Mouse (Mus musculus) limb, embryonic 11.5 days (tissue): Measurements from ENCODE around the gene Adamts17. TPM values are rescaled to one million over a fixed set of nuclear protein-coding genes. Genes with fewer than 3 reads are reported as not detected.

Experiments
- ATAC-seq: fragments of 200-750 bp; cut with Nextera tagmentation; 2 replicates; pipeline ENCODE4 v1.8.0; 2017; ENCODE audit warnings: low read depth; ENCODE audit not compliant: insufficient number of reproducible peaks, low FRiP score, low TSS enrichment
- DNase-seq: peaks from one replicate; pipeline ENCODE4 v3.0.0-alpha.2; 2015; ENCODE audit warnings: low spot score
- H3K27ac ChIP-seq: fragments of 300-500 bp; sonication (generic); replicated peaks from 2 replicates; pipeline ENCODE4 v1.5.1; 2014; ENCODE audit warnings: low read depth, mild to moderate bottlenecking, low read length
- H3K27me3 ChIP-seq: fragments of 300-500 bp; sonication (generic); 2 replicates; pipeline ENCODE4 v1.6.1; 2014; ENCODE audit warnings: mild to moderate bottlenecking, low read length, mixed read lengths; ENCODE audit not compliant: control insufficient read depth, insufficient read depth
- H3K36me3 ChIP-seq: fragments of 300-500 bp; sonication (generic); 2 replicates; pipeline ENCODE4 v1.6.1; 2014; ENCODE audit warnings: mild to moderate bottlenecking, low read length, moderate library complexity, mixed read lengths; ENCODE audit not compliant: control insufficient read depth, insufficient read depth
- H3K4me1 ChIP-seq: fragments of 300-500 bp; sonication (generic); 2 replicates; pipeline ENCODE4 v1.6.1; 2014; ENCODE audit warnings: low read length, mixed read lengths; ENCODE audit not compliant: control insufficient read depth, insufficient read depth
- H3K4me2 ChIP-seq: fragments of 300-500 bp; sonication (generic); 2 replicates; pipeline ENCODE4 v1.6.1; 2014; ENCODE audit warnings: low read depth, mild to moderate bottlenecking, moderate library complexity; ENCODE audit not compliant: severe bottlenecking
- H3K4me3 ChIP-seq: fragments of 300-500 bp; sonication (generic); 2 replicates; pipeline ENCODE4 v1.5.1; 2014; ENCODE audit warnings: low read depth, low read length
- H3K9ac ChIP-seq: fragments of 300-500 bp; sonication (generic); 2 replicates; pipeline ENCODE4 v1.6.1; 2014; ENCODE audit warnings: mild to moderate bottlenecking, low read length
- H3K9me3 ChIP-seq: fragments of 300-500 bp; sonication (generic); 2 replicates; pipeline ENCODE4 v1.6.1; 2016; ENCODE audit warnings: low read length; ENCODE audit not compliant: control insufficient read depth
- WGBS: fragments of 180-500 bp; shearing (Covaris S2); extraction: QIAGEN DNeasy Blood & Tissue Kit; methylation state at CpG from one replicate; pipeline ENCODE4 v1.1.7; 2014; 5-methylcytosine and 5-hydroxymethylcytosine counted together
- polyA plus RNA-seq: library from polyadenylated mRNA; unstranded; fragments of >200 nt; fragmentation: Nextera tagmentation; extraction: Ambion mirVana; gene quantifications from 2 replicates; pipeline ENCODE4 v1.2.1, GENCODE M21; 2014

Adamts17 gene
- polyA plus RNA-seq, 1 experiment from 2014 or later = 7.7 TPM

DNA sequence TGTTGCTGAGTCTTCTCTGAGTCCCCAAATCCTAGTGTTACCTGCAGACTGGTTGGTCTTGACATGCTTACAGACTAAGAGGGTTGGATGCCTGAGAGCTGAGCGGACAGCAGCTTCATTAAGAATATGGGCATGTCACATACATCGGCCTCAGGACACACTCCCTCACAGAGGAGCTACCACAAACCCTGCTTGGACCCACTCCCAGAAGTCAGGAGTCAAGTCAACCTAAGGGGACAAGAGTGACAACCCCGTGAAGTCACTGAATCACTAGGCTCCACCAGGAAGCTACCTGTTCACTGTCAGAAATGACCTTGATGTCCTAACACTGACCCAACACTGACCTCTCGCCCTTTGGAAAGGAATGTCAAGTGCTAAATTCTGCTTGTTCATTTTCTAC, 226.1 kb downstream of the Adamts17 start:
- no peak overlapping the region for H3K9ac ChIP-seq
- no peaks in the 10 kb centered on the region for H3K27me3 ChIP-seq
- H3K36me3 ChIP-seq = no peaks in the 10 kb centered on the region
- no peak overlapping the region for H3K4me2 ChIP-seq
- H3K27ac ChIP-seq = no peak overlapping the region
- no peak for ATAC-seq
- WGBS = 88% methylated on average over 4 of the region's 4 CpGs
- H3K4me3 ChIP-seq = no peak overlapping the region
- no peaks in the 10 kb centered on the region for H3K9me3 ChIP-seq
- no peak for DNase-seq
- peaks cover 9% of the 10 kb centered on the region for H3K4me1 ChIP-seq

DNA sequence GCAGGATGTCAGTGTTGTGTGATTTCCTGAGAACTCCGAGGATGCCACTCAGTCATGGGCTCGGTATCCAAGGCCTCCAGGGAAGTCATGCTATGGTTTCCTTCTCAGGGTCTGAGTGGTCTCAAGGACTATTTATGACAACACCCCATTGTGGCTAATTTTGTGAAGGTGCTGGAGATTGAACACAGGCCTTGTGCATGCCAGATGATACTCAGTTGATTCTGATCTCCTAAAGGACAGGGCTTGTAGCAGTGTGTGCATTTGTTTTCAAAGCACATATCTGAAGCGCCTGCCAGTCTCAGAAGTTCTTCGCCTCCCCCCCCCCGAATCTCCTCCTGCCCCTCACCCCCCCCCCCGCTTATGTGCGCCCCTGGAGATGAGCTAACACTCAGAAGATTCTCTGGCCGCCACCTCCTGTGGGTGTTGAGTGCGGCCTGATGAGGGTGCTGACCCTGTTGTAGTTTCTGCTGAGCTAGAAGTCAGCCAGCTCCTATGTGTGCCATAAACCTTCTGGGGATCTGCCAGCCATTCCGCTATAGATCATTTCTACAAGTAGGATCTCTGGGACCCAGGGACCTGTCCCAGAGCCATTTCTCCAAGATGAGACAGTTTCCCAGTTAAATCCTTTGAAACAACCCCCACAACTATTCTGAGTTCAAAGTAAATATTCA, 232.6 kb downstream of the Adamts17 start:
- Histone ChIP-seq H3K4me1 (no peaks in the 10 kb centered on the region), H3K4me3 (no peak overlapping the region), H3K9ac (no peak overlapping the region), H3K4me2 (no peak overlapping the region), H3K27me3 (no peaks in the 10 kb centered on the region), H3K9me3 (no peaks in the 10 kb centered on the region), H3K27ac (no peak overlapping the region), H3K36me3 (no peaks in the 10 kb centered on the region)
- no peak for DNase-seq
- WGBS = 69% methylated on average over 10 of the region's 10 CpGs
- peak; percentile 59; the same call in 1 of the 2 replicates for ATAC-seq

DNA sequence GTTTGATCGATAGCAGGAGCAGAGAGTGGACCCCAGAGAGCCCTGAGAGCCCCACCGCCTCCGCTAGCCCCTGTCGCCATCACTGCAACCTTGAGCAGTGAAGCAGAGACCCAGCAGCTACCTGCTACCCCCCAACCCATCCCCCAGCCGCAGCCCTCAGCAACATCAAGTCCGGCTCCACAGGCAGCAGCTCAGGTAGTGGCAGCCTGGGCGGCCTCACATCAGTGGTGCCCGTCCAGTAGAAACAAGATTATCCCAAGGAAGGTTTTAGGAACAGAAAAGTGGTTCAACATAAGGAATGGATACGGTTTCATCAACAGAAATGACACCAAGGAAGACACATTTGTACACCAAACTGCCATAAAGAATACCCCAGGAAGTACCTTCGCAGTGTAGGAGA, 243.2 kb downstream of the Adamts17 start:
- H3K36me3 ChIP-seq = no peaks in the 10 kb centered on the region
- no peaks in the 10 kb centered on the region for H3K4me1 ChIP-seq
- H3K27me3 ChIP-seq = no peaks in the 10 kb centered on the region
- no peak for ATAC-seq
- no peak overlapping the region for H3K27ac ChIP-seq
- H3K9me3 ChIP-seq = no peaks in the 10 kb centered on the region
- DNase-seq = no peak
- no peak overlapping the region for H3K4me3 ChIP-seq
- H3K4me2 ChIP-seq = no peak overlapping the region
- WGBS = 93% methylated on average over 10 of the region's 10 CpGs
- no peak overlapping the region for H3K9ac ChIP-seq

DNA sequence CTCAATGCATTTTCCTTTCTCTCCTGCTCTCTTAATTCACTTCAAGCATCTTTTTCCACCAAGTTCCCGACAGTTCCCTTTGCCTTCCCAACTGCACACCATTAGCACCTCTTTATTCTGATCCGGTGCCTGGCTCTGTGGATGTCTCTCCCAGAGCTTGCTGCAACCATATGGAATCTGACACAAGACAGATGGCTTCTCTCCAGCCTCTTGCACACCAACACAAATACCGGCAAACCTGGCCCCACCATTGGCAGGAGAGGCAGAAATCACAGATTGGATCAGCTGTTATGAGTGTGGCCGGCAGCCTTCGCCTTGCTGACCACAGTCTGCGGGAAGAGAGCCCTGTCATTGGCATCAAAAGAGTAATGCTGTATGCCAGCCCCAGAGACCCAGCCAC, 248.2 kb downstream of the Adamts17 start:
- ATAC-seq (no peak), DNase-seq (peak; percentile 43)
- Histone ChIP-seq H3K27ac (no peak overlapping the region), H3K4me3 (no peak overlapping the region), H3K36me3 (no peaks in the 10 kb centered on the region), H3K27me3 (no peaks in the 10 kb centered on the region), H3K9me3 (no peaks in the 10 kb centered on the region), H3K4me2 (no peak overlapping the region), H3K4me1 (no peaks in the 10 kb centered on the region), H3K9ac (no peak overlapping the region)
- 55% methylated on average over 6 of the region's 6 CpGs for WGBS

DNA sequence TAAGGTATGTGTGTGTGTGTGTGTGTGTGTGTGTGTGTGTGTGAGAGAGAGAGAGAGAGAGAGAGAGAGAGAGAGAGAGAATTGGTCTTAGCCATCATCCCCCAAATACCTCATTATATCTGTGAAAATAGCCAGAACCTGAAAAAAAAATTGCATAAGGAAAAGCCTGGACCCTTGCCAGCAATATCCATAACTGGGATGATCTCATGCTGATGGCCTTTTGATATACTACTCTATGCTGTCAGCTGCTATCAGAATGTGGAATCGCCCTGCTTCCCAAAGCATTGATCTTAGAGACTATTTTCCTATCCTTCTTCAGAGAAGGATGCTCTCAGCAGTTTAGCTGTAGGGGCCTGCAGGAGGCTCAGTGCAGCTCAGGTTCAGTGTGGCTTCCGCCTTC, 257.6 kb downstream of the Adamts17 start:
- Histone ChIP-seq H3K27me3 (no peaks in the 10 kb centered on the region), H3K27ac (no peak overlapping the region), H3K9ac (no peak overlapping the region), H3K4me3 (no peak overlapping the region), H3K4me1 (peaks cover 4% of the 10 kb centered on the region), H3K4me2 (no peak overlapping the region), H3K9me3 (no peaks in the 10 kb centered on the region), H3K36me3 (no peaks in the 10 kb centered on the region)
- WGBS = 89% methylated on average over 2 of the region's 2 CpGs
- DNase-seq (no peak), ATAC-seq (no peak)

DNA sequence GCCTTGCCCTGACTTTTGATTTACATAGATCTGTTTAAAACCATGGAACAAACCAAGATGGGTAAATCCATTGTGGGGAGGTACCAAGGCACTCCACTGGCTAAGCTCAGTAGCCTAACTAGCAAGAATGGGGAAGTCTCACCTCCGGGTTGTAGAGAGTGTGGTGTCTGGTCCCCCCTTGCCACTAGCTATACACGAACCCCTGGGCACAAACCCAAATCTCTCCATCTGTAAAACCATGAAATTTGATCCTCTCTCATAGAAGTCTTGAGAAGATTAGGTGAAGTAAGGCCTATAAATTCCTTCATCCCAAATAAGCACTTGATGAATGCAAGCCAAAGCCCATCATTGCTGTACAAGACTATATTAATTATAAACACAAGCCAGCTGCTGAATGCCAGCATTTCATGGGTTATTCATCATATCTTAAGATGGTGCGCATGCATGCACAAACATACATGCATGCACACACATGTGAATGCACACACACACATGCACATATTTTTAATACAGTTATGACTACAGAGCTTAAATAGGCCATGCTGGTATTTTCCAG, 262.0 kb downstream of the Adamts17 start:
- Histone ChIP-seq H3K4me3 (no peak overlapping the region), H3K9me3 (no peaks in the 10 kb centered on the region), H3K4me1 (peaks cover 4% of the 10 kb centered on the region), H3K4me2 (no peak overlapping the region), H3K27me3 (no peaks in the 10 kb centered on the region), H3K36me3 (no peaks in the 10 kb centered on the region), H3K9ac (no peak overlapping the region), H3K27ac (no peak overlapping the region)
- WGBS = 67% methylated on average over 3 of the region's 3 CpGs
- ATAC-seq = no peak
- DNase-seq = no peak

DNA sequence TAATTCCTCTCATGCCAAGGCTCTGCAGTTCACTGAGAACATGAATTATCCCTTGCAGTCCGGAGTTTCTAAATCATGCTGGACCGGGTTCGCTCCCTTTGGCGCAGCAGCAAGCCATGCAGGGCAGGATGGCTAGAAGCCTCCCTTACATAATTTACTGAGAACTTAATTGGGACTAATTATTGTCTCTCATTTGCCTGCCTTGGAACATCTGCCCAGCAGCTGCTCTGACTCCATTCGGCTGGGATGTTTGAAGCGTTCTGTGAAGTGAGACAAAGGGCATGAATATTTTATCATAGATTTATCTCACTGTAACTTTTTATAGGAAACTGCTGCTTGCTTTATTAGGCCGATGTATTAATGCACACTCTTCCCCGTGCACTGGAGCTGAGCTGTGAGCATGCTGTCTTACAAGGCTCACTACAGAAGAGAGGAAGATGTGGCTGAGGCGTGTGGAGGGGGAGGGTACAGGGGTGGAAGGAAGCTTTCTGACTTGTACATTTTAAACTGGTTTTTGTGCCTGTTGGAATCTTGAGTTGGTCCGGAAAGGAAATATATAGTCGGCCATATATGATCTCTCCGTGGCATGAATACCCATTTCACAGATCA, 271.1 kb downstream of the Adamts17 start:
- WGBS = 55% methylated on average over 12 of the region's 12 CpGs
- ATAC-seq (no peak), DNase-seq (no peak)
- H3K4me1 ChIP-seq = peaks cover 14% of the 10 kb centered on the region
- no peak overlapping the region for H3K4me2 ChIP-seq
- no peaks in the 10 kb centered on the region for H3K36me3 ChIP-seq
- no peaks in the 10 kb centered on the region for H3K27me3 ChIP-seq
- H3K9me3 ChIP-seq = no peaks in the 10 kb centered on the region
- H3K4me3 ChIP-seq = no peak overlapping the region
- H3K9ac ChIP-seq = no peak overlapping the region
- H3K27ac ChIP-seq = no peak overlapping the region

DNA sequence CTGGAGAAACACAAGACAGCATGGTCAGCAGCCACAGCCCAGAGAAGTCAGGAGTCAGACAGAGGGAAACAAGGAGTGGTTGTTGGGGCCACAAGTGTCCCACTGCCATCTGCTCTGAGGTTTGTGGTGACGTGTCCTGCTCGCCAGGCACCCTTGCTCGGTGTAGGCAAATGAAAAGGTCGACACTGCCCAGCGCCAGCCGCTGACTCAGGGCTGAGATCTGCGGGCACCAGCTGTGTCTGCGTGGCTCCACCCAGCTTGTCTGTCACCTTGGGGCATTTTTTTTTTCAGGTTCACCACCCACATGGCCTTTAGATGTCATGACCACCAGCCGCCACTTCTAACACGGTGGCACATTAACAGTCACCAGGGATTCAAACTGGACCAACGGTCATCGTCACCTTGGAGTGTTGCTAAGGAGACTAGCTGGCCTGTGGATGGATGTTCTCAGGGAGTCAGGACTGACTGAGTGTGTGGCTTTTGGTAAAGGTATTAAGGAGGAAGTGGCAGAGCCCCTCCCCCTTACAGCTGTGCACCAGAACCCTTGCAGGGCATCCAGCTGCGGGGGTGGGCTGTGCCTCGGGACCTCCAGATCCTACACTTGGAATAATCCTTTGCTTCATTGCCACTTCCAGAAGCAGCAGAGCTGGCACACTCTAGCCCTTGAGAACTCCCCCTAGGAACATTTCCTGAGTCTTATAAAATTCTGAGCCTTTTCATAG, 273.1 kb downstream of the Adamts17 start:
- Histone ChIP-seq H3K36me3 (no peaks in the 10 kb centered on the region), H3K4me3 (no peak overlapping the region), H3K4me1 (peaks cover 14% of the 10 kb centered on the region), H3K9ac (no peak overlapping the region), H3K27me3 (no peaks in the 10 kb centered on the region), H3K4me2 (no peak overlapping the region), H3K27ac (peak overlapping the region; percentile 48), H3K9me3 (no peaks in the 10 kb centered on the region)
- ATAC-seq = peak; percentile 70; the same call in 1 of the 2 replicates
- 31% methylated on average over 14 of the region's 14 CpGs for WGBS
- DNase-seq = peak; percentile 70
